Mouse (Mus musculus): Measurements from ENCODE around the gene Gabrd.
"Not testable (repeated sequence)": the region's sequence is repeated elsewhere in the genome, so short reads cannot be mapped to it uniquely, and the experiment has no call there.

Gabrd gene

DNA sequence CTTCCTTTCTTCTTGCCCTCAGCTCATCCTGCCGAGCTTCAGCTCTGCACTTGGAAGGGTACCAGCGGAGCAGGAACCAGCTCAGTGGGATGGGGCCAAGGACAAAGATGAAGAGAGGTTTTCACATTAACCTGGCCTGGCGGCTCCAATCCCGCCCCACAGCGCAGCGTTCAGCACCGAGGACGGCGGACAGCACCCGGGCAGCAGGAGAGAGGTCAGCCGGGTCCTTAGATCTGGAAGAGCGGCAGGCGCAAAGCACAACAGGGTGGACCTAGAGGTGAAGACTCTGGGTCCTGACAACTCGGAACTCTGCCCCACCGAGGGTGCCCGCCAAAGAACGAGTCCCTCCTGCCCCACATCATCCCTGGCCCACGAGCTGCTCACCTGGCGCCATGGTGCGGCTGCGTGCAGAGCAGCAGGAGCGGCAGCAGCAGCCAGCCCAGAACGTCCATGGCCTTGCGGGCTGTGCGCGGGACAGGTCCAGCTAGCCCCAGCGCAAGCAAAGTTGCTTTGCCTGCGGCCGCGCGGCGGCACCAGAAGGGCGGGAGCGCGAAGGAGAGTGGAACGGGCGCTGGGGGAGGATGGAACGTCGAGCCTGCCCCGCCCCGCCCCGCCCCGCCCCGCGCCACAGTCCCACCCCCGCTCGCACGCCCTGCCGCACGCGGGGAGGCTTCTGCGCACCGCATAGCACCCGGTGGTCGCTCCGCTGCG lies at the start of gene Gabrd:
Gene Gabrd, minus strand, starts transcription at position 602 of the 711 bp plus-strand sequence.
- in situ Hi-C loops (cut with MseI, MboI) = no loop called here

- in situ Hi-C loops (cut with MseI, MboI) = no loop called here
Observed at GRCm38 (mm10) chr4:155442808-155443207, 44.9 kb upstream of the Gabrd start.

DNA sequence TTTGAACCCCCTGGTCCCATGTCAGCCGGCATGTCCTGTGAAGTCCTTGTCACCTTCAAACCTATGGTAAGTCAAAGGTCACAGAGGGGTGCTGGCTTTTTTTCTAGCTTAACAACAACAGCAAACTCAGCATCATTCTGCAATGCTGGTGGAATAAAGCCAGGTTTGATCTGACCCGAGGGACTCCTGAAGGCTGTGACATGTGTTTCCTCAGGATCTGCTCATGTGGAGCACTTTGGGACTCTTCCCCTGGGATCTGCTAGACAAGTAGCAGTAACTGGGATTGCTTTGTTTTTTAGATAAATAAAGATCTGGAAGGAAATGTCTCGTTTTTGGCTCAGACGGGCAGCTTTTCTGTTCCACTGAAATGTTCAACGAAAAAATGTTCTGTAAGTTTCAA lies 36.1 kb upstream of the Gabrd start:
- in situ Hi-C loops (cut with MseI, MboI) = no loop called here

GRCm38 (mm10) chr4:155432358-155432757 lies 34.4 kb upstream of the Gabrd start:
- in situ Hi-C loops (cut with MseI, MboI) = no loop called here

- in situ Hi-C loops (cut with MseI, MboI) = no loop called here
Observed at GRCm38 (mm10) chr4:155429202-155429601, 31.3 kb upstream of the Gabrd start.

- in situ Hi-C loops (cut with MseI, MboI) = no loop called here
Observed at GRCm38 (mm10) chr4:155428442-155428841, 30.5 kb upstream of the Gabrd start.

- in situ Hi-C loops (cut with MseI, MboI) = no loop called here
Observed at GRCm38 (mm10) chr4:155426272-155426671, 28.4 kb upstream of the Gabrd start.

DNA sequence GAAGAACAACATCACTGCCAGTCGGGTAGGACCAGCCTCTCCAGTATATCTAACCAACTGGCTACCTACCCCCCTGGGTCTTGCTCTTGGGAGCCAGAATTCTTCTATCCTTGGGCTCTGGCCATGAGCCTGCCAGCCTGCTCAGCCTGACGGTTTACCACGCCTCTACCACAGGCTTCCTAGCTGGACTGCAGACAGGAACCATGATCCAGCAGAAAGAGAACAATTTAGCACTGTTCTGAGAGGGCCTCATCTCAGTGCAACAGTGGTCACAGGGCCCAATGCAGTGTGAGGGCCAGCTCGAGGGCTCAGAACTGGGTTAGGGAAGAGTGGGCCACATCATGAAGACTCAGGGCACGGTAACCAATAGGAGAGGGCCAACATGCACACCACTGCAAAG lies 26.1 kb upstream of the Gabrd start:
- in situ Hi-C loops (cut with MseI, MboI) = no loop called here

- in situ Hi-C loops (cut with MseI, MboI) = not testable (repeated sequence)
Observed at GRCm38 (mm10) chr4:155421412-155422370, 23.8 kb upstream of the Gabrd start.

DNA sequence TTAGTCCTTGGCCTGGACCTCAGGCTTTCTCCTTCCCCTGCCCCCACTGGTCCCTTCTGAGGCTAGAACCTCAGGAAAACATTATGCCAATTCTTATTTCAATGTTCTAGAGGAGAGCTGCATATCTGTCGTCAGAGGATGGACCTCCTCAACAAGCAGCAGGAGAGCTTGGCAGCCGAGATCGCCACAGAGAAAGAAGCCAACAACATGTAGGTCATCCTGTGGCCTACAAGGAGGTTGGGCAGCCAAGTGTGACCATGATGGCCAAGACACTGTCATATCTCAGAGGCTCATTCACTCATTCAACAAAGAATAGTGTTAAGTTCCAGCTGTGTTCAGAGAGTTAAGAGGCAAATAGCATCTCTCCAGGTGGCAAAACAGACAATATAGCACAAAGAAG lies 22.2 kb upstream of the Gabrd start:
- in situ Hi-C loops (cut with MseI, MboI) = no loop called here

GRCm38 (mm10) chr4:155414656-155415235 lies 16.8 kb upstream of the Gabrd start:
- in situ Hi-C loops (cut with MseI, MboI) = no loop called here

GRCm38 (mm10) chr4:155413641-155414335 lies 15.9 kb upstream of the Gabrd start:
- in situ Hi-C loops (cut with MseI, MboI) = no loop called here

DNA sequence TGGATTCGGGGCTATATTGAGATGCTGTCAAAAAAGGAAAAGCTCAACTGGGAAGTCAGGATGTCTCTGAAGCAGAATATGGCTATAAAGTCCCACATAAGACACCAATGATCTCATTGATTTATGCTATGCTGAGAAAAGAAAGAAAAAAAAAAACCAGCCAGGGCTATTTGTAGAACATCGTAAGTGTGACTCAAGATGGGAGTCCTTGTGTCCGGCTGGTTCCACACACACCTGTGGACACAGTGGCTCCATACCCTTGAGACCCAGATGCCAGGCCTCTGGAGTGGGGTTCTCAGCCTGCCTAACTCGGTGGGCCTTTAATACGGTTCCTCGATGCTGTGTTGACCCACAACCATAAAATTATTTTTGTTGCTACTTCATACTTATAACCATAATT lies 14.2 kb upstream of the Gabrd start:
- in situ Hi-C loops (cut with MseI, MboI) = no loop called here

DNA sequence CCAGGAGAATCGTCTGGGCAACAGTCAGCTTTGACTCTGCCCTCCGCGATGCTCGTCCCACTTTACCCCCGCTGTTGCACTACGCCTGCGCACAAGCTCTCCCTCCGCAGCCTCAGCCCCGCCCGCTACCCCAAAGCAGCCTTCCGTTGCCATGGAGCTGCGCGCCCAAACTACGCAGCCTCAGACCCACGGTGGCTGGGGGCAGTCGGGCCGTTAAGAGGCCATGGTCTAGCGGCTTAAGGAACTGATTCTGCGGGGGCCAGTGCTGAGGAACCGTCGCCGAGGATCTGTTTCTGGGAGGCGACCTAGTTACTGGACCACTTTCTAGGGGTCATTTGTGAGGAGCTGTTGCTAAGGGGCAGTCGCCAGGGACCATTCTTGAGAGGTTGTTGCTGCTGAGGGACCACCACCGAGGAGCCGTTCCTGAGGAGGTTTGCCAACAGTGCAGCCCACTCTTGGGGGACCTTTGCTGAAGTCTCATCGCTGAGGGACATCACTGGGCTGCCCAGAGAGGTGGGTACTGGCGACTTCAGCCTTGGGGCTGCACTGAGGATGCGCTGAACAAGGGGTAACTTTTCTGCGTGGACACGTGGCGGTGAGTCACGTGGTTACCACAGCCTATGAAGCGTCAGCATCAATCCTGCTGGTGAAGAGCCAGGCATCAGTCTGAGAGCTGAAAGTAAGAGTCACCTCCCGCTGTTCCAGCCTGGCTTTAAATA lies 11.3 kb upstream of the Gabrd start, which contains the start of gene Cfap74:
Gene Cfap74, plus strand, starts transcription at position 133 of the 719 bp plus-strand sequence.
- in situ Hi-C loops (cut with MseI, MboI) = no loop called here

- in situ Hi-C loops (cut with MseI, MboI) = no loop called here
Observed at GRCm38 (mm10) chr4:155408695-155409057, 10.8 kb upstream of the Gabrd start.

DNA sequence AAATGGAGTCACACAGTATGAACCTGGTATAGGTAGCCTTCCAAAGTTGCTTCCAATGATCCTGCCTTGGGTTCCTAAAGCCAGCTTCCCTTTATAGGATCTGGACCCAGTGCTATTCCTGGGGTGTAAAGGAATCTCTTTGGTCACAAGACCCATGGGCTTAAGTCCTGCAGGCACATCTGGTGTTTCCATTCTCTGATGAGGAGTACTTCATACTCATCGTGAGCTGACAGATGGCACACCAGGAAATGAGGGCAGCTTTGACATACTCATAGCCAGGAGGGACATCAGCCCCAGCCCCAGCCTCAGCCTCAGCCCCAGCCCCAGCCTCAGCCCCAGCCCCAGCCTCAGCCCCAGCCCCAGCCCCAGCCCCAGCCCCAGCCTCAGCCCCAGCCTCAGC lies 4.6 kb upstream of the Gabrd start:
- in situ Hi-C loops (cut with MseI, MboI) = no loop called here

GRCm38 (mm10) chr4:155401121-155401520 lies 3.2 kb upstream of the Gabrd start:
- in situ Hi-C loops (cut with MseI, MboI) = no loop called here

DNA sequence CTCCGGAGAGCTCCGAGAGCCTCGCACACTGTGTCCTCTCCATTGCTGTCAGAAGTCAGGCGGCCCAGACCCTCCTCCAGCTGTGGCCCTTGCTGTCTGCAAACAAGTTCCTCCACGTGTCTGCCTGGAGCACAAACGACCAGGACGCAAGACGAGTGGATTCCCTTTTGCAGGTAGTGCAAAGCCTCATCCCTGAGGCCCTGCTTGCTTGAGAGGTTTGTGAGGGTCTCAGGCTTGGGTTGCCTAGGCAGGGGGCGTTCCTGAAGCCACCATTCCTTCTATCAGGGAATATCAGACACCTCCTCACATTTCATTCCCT lies 269 bp upstream of the Gabrd start:
- in situ Hi-C loops (cut with MseI, MboI) = no loop called here

- in situ Hi-C loops (cut with MseI, MboI) = no loop called here
Observed at GRCm38 (mm10) chr4:155396751-155397150, 1.2 kb downstream of the Gabrd start.

- in situ Hi-C loops (cut with MseI, MboI) = no loop called here
Observed at GRCm38 (mm10) chr4:155395471-155395870, 2.4 kb downstream of the Gabrd start.

DNA sequence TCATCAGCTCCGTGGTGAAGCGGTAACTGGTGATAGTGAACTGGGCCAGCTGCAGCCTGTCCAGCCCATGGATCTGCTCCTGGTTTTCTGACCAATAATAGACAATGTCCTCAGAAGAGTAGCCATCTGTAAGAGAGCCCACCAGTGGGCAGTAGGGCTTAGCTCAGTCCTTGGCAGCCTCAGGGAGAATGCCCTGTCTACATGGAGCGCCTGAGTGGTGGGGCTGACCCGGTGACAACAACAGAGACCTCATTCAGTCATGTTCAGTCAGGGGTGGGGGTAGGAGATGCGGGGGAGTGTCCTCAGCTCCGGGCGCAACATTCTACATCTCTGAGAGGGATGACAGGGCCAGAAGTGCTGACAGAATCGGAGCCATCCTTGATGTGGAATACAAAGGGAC lies 10.7 kb downstream of the Gabrd start:
- in situ Hi-C loops (cut with MseI, MboI) = no loop called here
